Mouse (Mus musculus) forebrain, embryonic 15.5 days (tissue): ENCODE results near the gene Xkr7. TPM values are rescaled to one million over a fixed set of nuclear protein-coding genes. Genes with fewer than 3 reads are reported as not detected.

Source experiments
- ATAC-seq: fragments of 200-750 bp; cut with Nextera tagmentation; replicated peaks from 2 replicates; pipeline ENCODE4 v1.8.0; 2017; ENCODE audit warnings: mild to moderate bottlenecking, moderate TSS enrichment, moderate library complexity
- H3K27ac ChIP-seq: fragments of 300-500 bp; sonication (generic); replicated peaks from 2 replicates; pipeline ENCODE4 v1.5.1; 2015; ENCODE audit warnings: mild to moderate bottlenecking, inconsistent platforms
- H3K27me3 ChIP-seq: fragments of 300-500 bp; sonication (generic); 2 replicates; pipeline ENCODE4 v1.6.1; 2015; ENCODE audit warnings: inconsistent platforms
- H3K36me3 ChIP-seq: fragments of 300-500 bp; sonication (generic); 2 replicates; pipeline ENCODE4 v1.6.1; 2015; ENCODE audit warnings: mild to moderate bottlenecking, inconsistent platforms
- H3K4me1 ChIP-seq: fragments of 300-500 bp; sonication (generic); 2 replicates; pipeline ENCODE4 v1.6.1; 2015; ENCODE audit warnings: inconsistent platforms
- H3K4me2 ChIP-seq: fragments of 300-500 bp; sonication (generic); replicated peaks from 2 replicates; pipeline ENCODE4 v1.6.1; 2015; ENCODE audit warnings: mild to moderate bottlenecking, inconsistent platforms
- H3K4me3 ChIP-seq: fragments of 300-500 bp; sonication (generic); 2 replicates; pipeline ENCODE4 v1.5.1; 2015; ENCODE audit warnings: mild to moderate bottlenecking, inconsistent platforms
- H3K9ac ChIP-seq: fragments of 300-500 bp; sonication (generic); replicated peaks from 2 replicates; pipeline ENCODE4 v1.6.1; 2015; ENCODE audit warnings: mild to moderate bottlenecking, inconsistent platforms
- H3K9me3 ChIP-seq: fragments of 300-500 bp; sonication (generic); 2 replicates; pipeline ENCODE4 v1.6.1; 2016; ENCODE audit warnings: inconsistent platforms
- WGBS: fragments of 180-500 bp; shearing (Covaris S2); methylation state at CpG from one replicate; pipeline ENCODE4 v1.1.7; 2015; ENCODE audit warnings: mixed read lengths; 5-methylcytosine and 5-hydroxymethylcytosine counted together
- polyA plus RNA-seq: library from polyadenylated mRNA; unstranded; fragments of >200 nt; fragmentation: Nextera tagmentation; extraction: Ambion mirVana; gene quantifications from 2 replicates; pipeline ENCODE4 v1.2.1, GENCODE M21; 2015

The Xkr7 gene
- polyA plus RNA-seq, 1 experiment from 2014 or later, result 2.0 TPM

- Histone ChIP-seq H3K4me2 (no peak overlapping the region), H3K4me1 (no peaks in the 10 kb centered on the region), H3K9me3 (no peaks in the 10 kb centered on the region), H3K9ac (no peak overlapping the region), H3K36me3 (no peaks in the 10 kb centered on the region), H3K27ac (no peak overlapping the region), H3K4me3 (no peak overlapping the region), H3K27me3 (no peaks in the 10 kb centered on the region)
- ATAC-seq, result no peak
- 82% methylated on average over 8 of the region's 8 CpGs for WGBS
These were observed 51.6 kb downstream of the Xkr7 start for GRCm38 (mm10) chr2:153083275-153083674.

- WGBS, result 83% methylated on average over 4 of the region's 4 CpGs
- no peaks in the 10 kb centered on the region for H3K27me3 ChIP-seq
- no peaks in the 10 kb centered on the region for H3K4me1 ChIP-seq
- no peak for ATAC-seq
- H3K27ac ChIP-seq, result no peak overlapping the region
- H3K4me2 ChIP-seq, result no peak overlapping the region
- H3K4me3 ChIP-seq, result no peak overlapping the region
- H3K9me3 ChIP-seq, result no peaks in the 10 kb centered on the region
- H3K9ac ChIP-seq, result no peak overlapping the region
- no peaks in the 10 kb centered on the region for H3K36me3 ChIP-seq
These were observed 52.2 kb downstream of the Xkr7 start for GRCm38 (mm10) chr2:153083824-153084223.

- WGBS, result 70% methylated on average over 7 of the region's 7 CpGs
- no peak overlapping the region for H3K27ac ChIP-seq
- H3K27me3 ChIP-seq, result no peaks in the 10 kb centered on the region
- no peaks in the 10 kb centered on the region for H3K9me3 ChIP-seq
- H3K4me1 ChIP-seq, result no peaks in the 10 kb centered on the region
- no peak overlapping the region for H3K4me2 ChIP-seq
- no peak overlapping the region for H3K4me3 ChIP-seq
- no peak overlapping the region for H3K9ac ChIP-seq
- H3K36me3 ChIP-seq, result no peaks in the 10 kb centered on the region
- no peak for ATAC-seq
These were observed 52.8 kb downstream of the Xkr7 start for GRCm38 (mm10) chr2:153084261-153084976.

GRCm38 (mm10) chr2:153085556-153085955 lies 53.9 kb downstream of the Xkr7 start:
- H3K9me3 ChIP-seq, result no peaks in the 10 kb centered on the region
- no peak overlapping the region for H3K27ac ChIP-seq
- no peaks in the 10 kb centered on the region for H3K4me1 ChIP-seq
- 95% methylated on average over 6 of the region's 6 CpGs for WGBS
- no peaks in the 10 kb centered on the region for H3K36me3 ChIP-seq
- H3K4me3 ChIP-seq, result no peak overlapping the region
- no peak overlapping the region for H3K9ac ChIP-seq
- H3K27me3 ChIP-seq, result no peaks in the 10 kb centered on the region
- H3K4me2 ChIP-seq, result no peak overlapping the region
- ATAC-seq, result no peak

- no peaks in the 10 kb centered on the region for H3K27me3 ChIP-seq
These were observed 54.5 kb downstream of the Xkr7 start for GRCm38 (mm10) chr2:153086166-153086565.

GRCm38 (mm10) chr2:153087091-153087490 lies 55.4 kb downstream of the Xkr7 start:
- no peak overlapping the region for H3K4me2 ChIP-seq
- H3K9ac ChIP-seq, result no peak overlapping the region
- H3K27me3 ChIP-seq, result no peaks in the 10 kb centered on the region
- no peaks in the 10 kb centered on the region for H3K4me1 ChIP-seq
- no peaks in the 10 kb centered on the region for H3K9me3 ChIP-seq
- no peaks in the 10 kb centered on the region for H3K36me3 ChIP-seq
- H3K4me3 ChIP-seq, result no peak overlapping the region
- H3K27ac ChIP-seq, result no peak overlapping the region
- WGBS, result 81% methylated on average over 10 of the region's 10 CpGs
- ATAC-seq, result no peak

More at GRCm38 (mm10) chr2:153086166-153086565, 54.5 kb downstream of the Xkr7 start:
- WGBS, result 86% methylated on average over 4 of the region's 4 CpGs
- H3K9ac ChIP-seq, result no peak overlapping the region
- H3K27ac ChIP-seq, result no peak overlapping the region
- H3K4me1 ChIP-seq, result no peaks in the 10 kb centered on the region
- no peaks in the 10 kb centered on the region for H3K36me3 ChIP-seq
- ATAC-seq, result no peak
- no peak overlapping the region for H3K4me3 ChIP-seq
- no peak overlapping the region for H3K4me2 ChIP-seq
- no peaks in the 10 kb centered on the region for H3K9me3 ChIP-seq

- no peaks in the 10 kb centered on the region for H3K9me3 ChIP-seq
- H3K27ac ChIP-seq, result no peak overlapping the region
- H3K9ac ChIP-seq, result no peak overlapping the region
- no peak overlapping the region for H3K4me3 ChIP-seq
- ATAC-seq, result no peak
- no peaks in the 10 kb centered on the region for H3K36me3 ChIP-seq
- no peaks in the 10 kb centered on the region for H3K27me3 ChIP-seq
- no peak overlapping the region for H3K4me2 ChIP-seq
- no peaks in the 10 kb centered on the region for H3K4me1 ChIP-seq
- 70% methylated on average over 2 of the region's 2 CpGs for WGBS
These were observed 57.7 kb downstream of the Xkr7 start for GRCm38 (mm10) chr2:153089316-153089715.

GRCm38 (mm10) chr2:153090551-153091165 lies 59.0 kb downstream of the Xkr7 start:
- WGBS, result 55% methylated on average over 10 of the region's 10 CpGs
- H3K9ac ChIP-seq, result no peak overlapping the region

More at GRCm38 (mm10) chr2:153090551-153091165, 59.0 kb downstream of the Xkr7 start:
- Histone ChIP-seq H3K4me1 (no peaks in the 10 kb centered on the region), H3K4me2 (no peak overlapping the region), H3K27me3 (no peaks in the 10 kb centered on the region), H3K36me3 (no peaks in the 10 kb centered on the region), H3K4me3 (no peak overlapping the region), H3K9me3 (no peaks in the 10 kb centered on the region), H3K27ac (no peak overlapping the region)
- no peak for ATAC-seq

Other genes with a start within 250 kb of the Xkr7 start
- 179 and 183 TPM in 2 replicates for gene Bcl2l1, start 200.1 kb upstream of the Xkr7 start, polyA plus RNA-seq
- gene Tpx2, start 183.9 kb upstream of the Xkr7 start, polyA plus RNA-seq, result 50.6 and 51.1 TPM in 2 replicates
- not detected in 2 replicates for gene Mylk2, start 120.5 kb upstream of the Xkr7 start, polyA plus RNA-seq
- gene Foxs1, start 98.6 kb upstream of the Xkr7 start, polyA plus RNA-seq, result 3.2 and 4.4 TPM in 2 replicates
- gene Dusp15, start 80.2 kb upstream of the Xkr7 start, polyA plus RNA-seq, result 7.1 and 7.3 TPM in 2 replicates
- gene Ttll9, start 69.4 kb upstream of the Xkr7 start, polyA plus RNA-seq, result 2.3 and 3.0 TPM in 2 replicates
- gene Pdrg1, start 16.4 kb upstream of the Xkr7 start, polyA plus RNA-seq, result 188 and 189 TPM in 2 replicates
- gene Ccm2l, start 34.1 kb downstream of the Xkr7 start, polyA plus RNA-seq, result 0.98 and 1.1 TPM in 2 replicates
- gene Hck, start 76.6 kb downstream of the Xkr7 start, polyA plus RNA-seq, result 1.2 and 1.4 TPM in 2 replicates
- gene Tm9sf4, start 129.5 kb downstream of the Xkr7 start, polyA plus RNA-seq, result 70.0 and 71.9 TPM in 2 replicates
- gene Tspyl3, start 193.6 kb downstream of the Xkr7 start, polyA plus RNA-seq, result 29.4 and 33.1 TPM in 2 replicates
- gene Plagl2, start 209.6 kb downstream of the Xkr7 start, polyA plus RNA-seq, result 6.8 and 7.7 TPM in 2 replicates
- gene Pofut1, start 209.7 kb downstream of the Xkr7 start, polyA plus RNA-seq, result 5.7 and 6.6 TPM in 2 replicates